Mouse (Mus musculus) heart, embryonic 13.5 days (tissue): ENCODE data around the gene Slc26a8. TPM values are rescaled to one million over a fixed set of nuclear protein-coding genes. Genes with fewer than 3 reads are reported as not detected.
A peak's percentile ranks its signal among the peaks of the same experiment; 100 is the strongest.

Experiments used
- ATAC-seq: fragments of 200-750 bp; cut with Nextera tagmentation; 2 replicates; pipeline ENCODE4 v1.8.0; 2017; ENCODE audit warnings: moderate TSS enrichment; ENCODE audit not compliant: insufficient number of reproducible peaks, low FRiP score, low TSS enrichment; ENCODE audit errors: extremely low read depth
- H3K27ac ChIP-seq: fragments of 300-500 bp; sonication (generic); replicated peaks from 2 replicates; pipeline ENCODE4 v1.5.1; 2015; ENCODE audit warnings: moderate library complexity, mild to moderate bottlenecking, inconsistent platforms
- H3K27me3 ChIP-seq: fragments of 300-500 bp; sonication (generic); replicated peaks from 2 replicates; pipeline ENCODE4 v1.6.1; 2015; ENCODE audit warnings: mild to moderate bottlenecking, inconsistent platforms
- H3K36me3 ChIP-seq: fragments of 300-500 bp; sonication (generic); 2 replicates; pipeline ENCODE4 v1.6.1; 2015; ENCODE audit warnings: mild to moderate bottlenecking, inconsistent platforms
- H3K4me1 ChIP-seq: fragments of 300-500 bp; sonication (generic); 2 replicates; pipeline ENCODE4 v1.6.1; 2015; ENCODE audit warnings: inconsistent platforms
- H3K4me2 ChIP-seq: fragments of 300-500 bp; sonication (generic); 2 replicates; pipeline ENCODE4 v1.6.1; 2015; ENCODE audit warnings: inconsistent platforms, mild to moderate bottlenecking, moderate library complexity
- H3K4me3 ChIP-seq: fragments of 300-500 bp; sonication (generic); 2 replicates; pipeline ENCODE4 v1.5.1; 2015; ENCODE audit warnings: moderate library complexity, mild to moderate bottlenecking, inconsistent platforms
- H3K9ac ChIP-seq: fragments of 300-500 bp; sonication (generic); 2 replicates; pipeline ENCODE4 v1.6.1; 2015; ENCODE audit warnings: inconsistent platforms, mild to moderate bottlenecking, moderate library complexity
- H3K9me3 ChIP-seq: fragments of 300-500 bp; sonication (generic); 2 replicates; pipeline ENCODE4 v1.6.1; 2016; ENCODE audit warnings: inconsistent platforms
- WGBS: fragments of 180-500 bp; shearing (Covaris S2); methylation state at CpG from one replicate; pipeline ENCODE4 v1.1.7; 2015; ENCODE audit warnings: mixed read lengths; 5-methylcytosine and 5-hydroxymethylcytosine counted together
- polyA plus RNA-seq: library from polyadenylated mRNA; unstranded; fragments of >200 nt; fragmentation: Nextera tagmentation; extraction: Ambion mirVana; gene quantifications from 2 replicates; pipeline ENCODE4 v1.2.1, GENCODE M21; 2015

The Slc26a8 gene
- polyA plus RNA-seq, 1 experiment from 2014 or later, result 0.15 TPM

DNA sequence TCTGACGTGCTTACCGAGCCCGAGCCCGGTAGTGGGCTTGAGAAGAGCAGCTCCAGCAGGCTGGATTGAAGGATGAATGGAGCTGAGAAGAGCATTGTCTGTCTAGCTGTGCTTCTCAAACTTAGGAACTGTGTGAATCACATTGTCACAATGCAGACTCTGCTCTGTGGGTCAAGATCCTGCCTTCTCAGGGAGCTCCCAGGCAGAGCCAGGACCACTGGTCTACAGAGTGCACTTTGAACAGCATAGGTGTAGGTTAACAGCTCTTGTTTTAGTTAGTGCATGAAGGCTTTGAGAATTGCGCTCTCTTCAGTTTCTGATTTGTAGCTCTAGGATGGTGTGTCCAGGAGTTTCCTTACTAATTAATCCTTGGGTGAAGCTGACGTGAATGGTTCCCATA is 21.2 kb upstream of the Slc26a8 start:
- Histone ChIP-seq H3K27ac (peak overlapping the region; percentile 69; the same call in 1 of the 2 replicates), H3K4me1 (peaks cover 56% of the 10 kb centered on the region), H3K9me3 (no peaks in the 10 kb centered on the region), H3K27me3 (no peaks in the 10 kb centered on the region), H3K4me3 (no peak overlapping the region), H3K36me3 (peaks cover 29% of the 10 kb centered on the region), H3K9ac (no peak overlapping the region), H3K4me2 (no peak overlapping the region)
- ATAC-seq, result no peak
- WGBS, result 92% methylated on average over 6 of the region's 6 CpGs

DNA sequence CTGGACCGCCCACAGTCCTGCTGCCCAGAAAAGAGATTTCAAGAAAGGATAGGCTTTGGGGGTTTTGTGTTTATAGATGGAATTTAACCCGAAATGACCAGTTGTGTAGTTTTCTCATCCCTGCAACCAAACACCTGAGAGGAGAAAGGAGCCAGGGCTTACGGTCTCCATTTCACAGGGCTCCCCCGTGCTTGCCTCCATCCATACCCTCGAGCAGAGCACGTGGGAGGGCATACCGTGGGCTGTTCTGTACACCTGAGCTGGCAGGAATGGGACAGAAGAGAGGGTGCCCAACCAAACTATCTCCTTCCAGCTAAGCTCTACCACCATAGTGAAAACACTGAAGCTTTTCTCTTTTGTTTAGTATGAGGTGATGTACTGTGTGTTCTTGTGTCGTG is 20.3 kb upstream of the Slc26a8 start:
- Histone ChIP-seq H3K9me3 (no peaks in the 10 kb centered on the region), H3K9ac (no peak overlapping the region)

DNA sequence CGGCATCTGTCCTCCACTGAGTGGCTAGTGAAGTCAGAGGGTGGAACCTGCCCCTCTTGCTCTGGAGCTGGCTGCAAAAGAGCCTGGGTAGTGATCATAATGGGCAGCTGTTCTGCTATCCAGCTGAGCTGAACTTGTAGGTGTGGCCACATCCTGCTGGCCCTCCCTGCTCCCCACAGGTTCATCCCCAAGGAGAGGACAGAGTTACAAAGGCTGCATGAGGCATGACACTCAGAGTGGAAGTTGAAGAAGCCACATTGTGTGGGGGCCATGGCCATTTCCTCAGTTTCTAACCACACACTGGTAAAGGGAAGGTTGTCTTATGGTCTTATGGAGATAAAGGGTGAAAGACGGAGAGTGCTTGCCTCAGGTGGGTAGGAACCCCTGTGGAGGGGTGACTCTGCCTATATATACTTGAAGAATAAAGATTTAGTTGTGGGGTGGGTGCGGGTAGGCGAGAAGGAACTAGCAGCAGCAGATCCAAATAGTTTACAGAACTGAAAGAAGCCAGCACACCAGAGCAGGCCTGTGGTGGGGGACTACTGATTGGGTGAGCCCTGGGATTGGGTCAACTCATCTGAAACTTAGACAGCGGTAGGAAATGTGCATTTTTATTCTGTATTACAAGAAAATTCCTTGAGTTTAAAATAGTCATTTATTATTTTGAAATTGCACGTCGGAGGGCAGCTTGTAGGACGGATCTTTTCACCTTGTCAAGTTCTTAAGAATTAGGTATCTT is 19.7 kb upstream of the Slc26a8 start:
- Histone ChIP-seq H3K9me3 (no peaks in the 10 kb centered on the region), H3K27ac (0 out of 2 replicates have a peak overlapping the region, but pooled peaks have one; percentile 12), H3K9ac (no peak overlapping the region), H3K4me2 (no peak overlapping the region), H3K4me3 (no peak overlapping the region), H3K4me1 (peaks cover 62% of the 10 kb centered on the region), H3K36me3 (peaks cover 16% of the 10 kb centered on the region), H3K27me3 (no peaks in the 10 kb centered on the region)
- ATAC-seq, result no peak
- WGBS, result 80% methylated on average over 8 of the region's 8 CpGs

More for the DNA sequence above, 20.3 kb upstream of the Slc26a8 start:
- Histone ChIP-seq H3K27me3 (no peaks in the 10 kb centered on the region), H3K36me3 (peaks cover 22% of the 10 kb centered on the region), H3K27ac (no peak overlapping the region), H3K4me2 (no peak overlapping the region), H3K4me1 (peaks cover 56% of the 10 kb centered on the region), H3K4me3 (no peak overlapping the region)
- no peak for ATAC-seq
- WGBS, result 85% methylated on average over 8 of the region's 8 CpGs

DNA sequence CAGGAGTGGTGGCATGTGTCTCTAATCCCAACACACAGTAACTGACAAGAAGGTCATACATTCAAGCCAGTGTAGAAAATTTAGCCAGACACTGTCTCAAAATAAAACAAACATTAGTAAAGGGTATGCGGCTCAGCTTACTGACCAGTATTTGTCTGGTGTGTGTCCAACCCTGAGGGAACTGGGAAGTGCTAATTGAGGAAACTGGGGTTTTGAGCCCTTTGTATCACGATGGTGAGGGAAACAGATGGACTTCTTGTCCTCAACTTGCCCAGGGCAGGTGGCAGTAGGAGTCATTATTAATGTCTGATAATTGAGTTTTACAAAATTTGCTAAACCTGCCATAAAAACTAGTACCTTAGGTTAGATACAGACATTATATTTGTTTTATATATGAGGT is 19.0 kb upstream of the Slc26a8 start:
- no peak overlapping the region for H3K4me2 ChIP-seq
- no peak for ATAC-seq
- H3K9ac ChIP-seq, result no peak overlapping the region
- 50% methylated on average over 2 of the region's 2 CpGs for WGBS
- no peaks in the 10 kb centered on the region for H3K27me3 ChIP-seq
- peaks cover 62% of the 10 kb centered on the region for H3K4me1 ChIP-seq
- H3K36me3 ChIP-seq, result peaks cover 9% of the 10 kb centered on the region
- H3K4me3 ChIP-seq, result no peak overlapping the region
- H3K27ac ChIP-seq, result no peak overlapping the region
- H3K9me3 ChIP-seq, result no peaks in the 10 kb centered on the region

DNA sequence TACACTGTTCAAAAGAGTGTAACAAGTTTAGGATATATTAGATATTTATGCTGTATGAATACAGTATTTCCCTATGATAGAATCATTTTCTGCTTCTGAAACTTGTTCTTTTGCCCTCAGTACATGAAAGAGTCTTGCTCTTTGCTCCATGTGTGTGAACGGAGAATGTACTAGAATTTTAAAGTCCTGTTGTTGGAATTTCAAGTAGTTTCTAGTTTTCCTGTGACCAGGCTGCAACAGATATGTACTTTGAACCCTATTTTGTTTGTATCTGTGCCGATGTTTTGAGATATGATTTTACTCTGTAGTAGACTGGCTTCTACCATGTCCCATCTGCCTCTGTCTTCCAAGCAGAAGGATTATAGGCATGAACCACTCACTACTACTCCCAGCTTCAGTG is 17.8 kb upstream of the Slc26a8 start:
- Histone ChIP-seq H3K4me1 (peaks cover 65% of the 10 kb centered on the region), H3K4me2 (no peak overlapping the region), H3K36me3 (peaks cover 3% of the 10 kb centered on the region; the same call in 1 of the 2 replicates), H3K9ac (no peak overlapping the region), H3K9me3 (no peaks in the 10 kb centered on the region), H3K4me3 (no peak overlapping the region), H3K27me3 (no peaks in the 10 kb centered on the region), H3K27ac (no peak overlapping the region)
- no peak for ATAC-seq
- 86% methylated on average over 2 of the region's 2 CpGs for WGBS

DNA sequence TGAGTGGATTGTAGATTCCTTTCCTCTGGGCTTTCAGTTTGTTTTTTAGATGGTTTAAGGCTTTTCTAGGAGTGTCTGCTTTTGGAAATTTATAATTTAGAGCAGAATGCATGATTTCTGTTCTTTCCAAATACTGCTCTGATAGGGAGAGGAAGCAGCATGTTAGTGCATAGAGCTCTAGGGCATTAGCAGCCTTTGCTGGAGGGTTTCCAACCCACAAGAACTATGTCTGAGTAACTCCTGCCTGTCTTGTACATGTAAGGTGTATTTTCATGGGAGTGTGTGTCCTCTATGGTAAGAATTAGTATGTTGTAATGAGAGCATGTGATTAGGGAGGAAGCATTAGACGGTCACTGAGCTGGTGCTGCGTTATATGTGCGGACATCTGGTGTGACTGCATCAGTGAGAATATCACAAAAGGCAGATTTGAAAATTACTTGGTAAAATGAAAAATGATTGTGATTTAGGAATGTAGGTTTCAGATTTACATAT is 17.1 kb upstream of the Slc26a8 start:
- H3K4me1 ChIP-seq, result peaks cover 65% of the 10 kb centered on the region
- WGBS, result 90% methylated on average over 3 of the region's 3 CpGs
- H3K4me2 ChIP-seq, result no peak overlapping the region
- H3K36me3 ChIP-seq, result peaks cover 3% of the 10 kb centered on the region; the same call in 1 of the 2 replicates
- H3K27ac ChIP-seq, result no peak overlapping the region
- H3K4me3 ChIP-seq, result no peak overlapping the region
- no peaks in the 10 kb centered on the region for H3K9me3 ChIP-seq
- H3K27me3 ChIP-seq, result no peaks in the 10 kb centered on the region
- no peak overlapping the region for H3K9ac ChIP-seq
- no peak for ATAC-seq

DNA sequence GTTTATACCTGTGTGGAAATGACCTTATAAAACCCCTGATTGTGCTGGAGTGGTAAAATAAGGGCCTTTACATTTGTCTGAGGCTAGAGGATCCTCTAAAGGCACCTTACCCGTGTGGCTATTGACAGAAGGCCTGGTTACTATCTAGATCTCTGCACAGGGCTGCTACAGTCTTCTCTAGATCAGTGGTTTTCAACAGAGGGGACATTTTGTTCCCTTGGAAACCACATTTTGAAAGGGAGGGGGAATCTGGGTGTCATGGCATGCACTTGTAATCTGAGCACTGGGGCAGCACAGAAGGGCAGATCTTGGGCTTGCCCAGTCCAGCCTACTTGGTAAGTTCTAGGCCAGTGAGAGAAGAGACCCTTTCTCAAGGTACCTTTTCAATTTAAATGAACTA is 16.7 kb upstream of the Slc26a8 start:
- no peak overlapping the region for H3K27ac ChIP-seq
- no peaks in the 10 kb centered on the region for H3K9me3 ChIP-seq
- WGBS, result 22% methylated on average over 1 of the region's 1 CpGs
- no peak overlapping the region for H3K9ac ChIP-seq
- no peak for ATAC-seq
- H3K4me2 ChIP-seq, result no peak overlapping the region
- H3K4me1 ChIP-seq, result peaks cover 65% of the 10 kb centered on the region
- no peak overlapping the region for H3K4me3 ChIP-seq
- no peaks in the 10 kb centered on the region for H3K27me3 ChIP-seq
- H3K36me3 ChIP-seq, result peaks cover 3% of the 10 kb centered on the region; the same call in 1 of the 2 replicates

DNA sequence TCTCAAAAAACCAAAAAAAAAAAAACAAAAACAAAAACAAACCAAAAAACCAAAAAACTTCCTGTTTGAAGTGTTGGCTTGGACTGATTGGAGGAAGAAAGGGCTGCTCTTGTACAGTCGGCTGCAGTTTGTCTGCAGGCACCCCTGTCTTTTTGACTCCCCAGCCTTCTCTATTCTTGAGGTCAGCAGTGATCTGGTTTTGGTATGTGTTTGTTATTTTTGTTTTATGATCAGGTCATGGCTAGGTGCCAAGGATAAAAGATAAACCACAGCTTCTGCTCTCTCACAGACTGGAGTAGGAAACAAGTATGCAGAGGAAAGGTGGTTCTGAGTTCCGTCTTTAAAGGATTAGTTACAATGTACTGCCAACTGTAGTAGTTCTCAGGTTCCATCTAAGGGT is 12.6 kb upstream of the Slc26a8 start:
- Histone ChIP-seq H3K9ac (no peak overlapping the region), H3K36me3 (peaks cover 6% of the 10 kb centered on the region; the same call in 1 of the 2 replicates), H3K27me3 (no peaks in the 10 kb centered on the region), H3K4me1 (peaks cover 65% of the 10 kb centered on the region), H3K4me2 (no peak overlapping the region), H3K4me3 (no peak overlapping the region), H3K27ac (peak overlapping the region; percentile 62), H3K9me3 (no peaks in the 10 kb centered on the region)
- no peak for ATAC-seq
- 36% methylated on average over 2 of the region's 2 CpGs for WGBS

DNA sequence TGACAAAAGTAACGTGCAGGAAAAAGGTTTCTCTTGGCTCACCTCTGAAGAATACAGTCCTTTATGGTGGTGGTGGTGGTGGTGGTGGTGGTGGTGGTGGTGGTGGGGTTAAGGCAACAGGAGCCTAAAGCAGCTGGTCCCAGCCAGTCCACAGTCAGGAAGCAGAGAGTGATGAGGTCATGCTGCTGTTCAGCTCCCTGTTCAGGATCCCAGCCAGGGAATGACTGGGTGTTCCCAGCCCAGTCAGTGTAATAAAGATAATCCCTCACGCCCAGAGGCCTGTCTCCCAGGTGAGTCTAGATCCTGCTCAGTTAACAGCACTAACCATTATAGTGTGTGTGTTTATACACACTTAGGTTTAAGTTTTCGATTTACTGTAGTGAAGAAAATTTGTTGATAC is 11.7 kb upstream of the Slc26a8 start:
- no peak for ATAC-seq
- no peak overlapping the region for H3K4me2 ChIP-seq
- 75% methylated on average over 3 of the region's 3 CpGs for WGBS
- peak overlapping the region; percentile 62; the same call in 1 of the 2 replicates for H3K27ac ChIP-seq
- H3K36me3 ChIP-seq, result peaks cover 6% of the 10 kb centered on the region; the same call in 1 of the 2 replicates
- peaks cover 67% of the 10 kb centered on the region for H3K4me1 ChIP-seq
- no peaks in the 10 kb centered on the region for H3K9me3 ChIP-seq
- H3K4me3 ChIP-seq, result no peak overlapping the region
- no peak overlapping the region for H3K9ac ChIP-seq
- H3K27me3 ChIP-seq, result no peaks in the 10 kb centered on the region

DNA sequence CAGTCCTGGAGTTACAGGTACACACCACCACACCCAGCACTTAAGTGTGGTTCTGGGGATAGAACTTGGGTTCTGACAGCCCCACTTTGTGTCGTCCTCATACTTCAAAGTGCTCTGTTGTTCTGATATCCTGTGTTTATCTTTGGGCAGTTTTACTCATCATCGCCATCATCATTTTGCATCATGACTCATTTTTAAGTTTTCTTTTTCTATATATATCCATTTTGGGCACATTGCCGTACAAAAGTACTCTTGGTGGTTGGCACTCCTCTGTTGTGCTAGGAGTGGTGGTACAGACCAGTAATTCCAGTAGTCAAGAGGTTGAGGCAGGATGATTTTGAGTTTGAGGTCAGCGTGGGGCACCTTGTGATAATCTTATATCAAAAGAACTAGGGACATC is 11.1 kb upstream of the Slc26a8 start:
- Histone ChIP-seq H3K4me3 (no peak overlapping the region), H3K9me3 (no peaks in the 10 kb centered on the region), H3K4me2 (no peak overlapping the region), H3K4me1 (peaks cover 69% of the 10 kb centered on the region), H3K36me3 (peaks cover 6% of the 10 kb centered on the region; the same call in 1 of the 2 replicates), H3K27me3 (no peaks in the 10 kb centered on the region), H3K27ac (no peak overlapping the region), H3K9ac (no peak overlapping the region)
- WGBS, result 85% methylated on average over 4 of the region's 4 CpGs
- ATAC-seq, result no peak

DNA sequence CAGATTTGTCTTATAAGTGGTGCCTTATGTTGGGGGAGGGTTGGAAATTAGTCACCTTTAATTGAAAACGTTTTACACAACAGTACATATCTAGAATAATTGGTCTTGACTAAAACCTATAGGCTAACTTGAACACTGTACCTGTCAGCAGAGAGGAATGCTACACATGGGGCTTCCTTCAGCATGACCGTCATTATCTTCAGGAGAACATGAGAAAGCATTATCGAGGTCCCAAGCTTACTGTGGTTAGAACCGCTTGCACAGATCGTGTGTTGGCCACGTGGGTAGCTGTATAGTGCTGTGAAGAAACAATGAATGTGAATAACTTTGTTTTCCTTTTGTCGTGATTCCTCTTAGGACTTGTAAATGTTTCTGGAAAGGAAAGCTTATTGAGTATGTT is 9.8 kb upstream of the Slc26a8 start:
- Histone ChIP-seq H3K36me3 (0 out of 2 replicates have a peak, but pooled peaks cover 3% of the 10 kb centered on the region), H3K27ac (no peak overlapping the region), H3K4me1 (peaks cover 75% of the 10 kb centered on the region), H3K27me3 (no peaks in the 10 kb centered on the region), H3K9me3 (no peaks in the 10 kb centered on the region), H3K4me3 (no peak overlapping the region), H3K4me2 (no peak overlapping the region), H3K9ac (no peak overlapping the region)
- ATAC-seq, result no peak
- WGBS, result 69% methylated on average over 7 of the region's 7 CpGs

DNA sequence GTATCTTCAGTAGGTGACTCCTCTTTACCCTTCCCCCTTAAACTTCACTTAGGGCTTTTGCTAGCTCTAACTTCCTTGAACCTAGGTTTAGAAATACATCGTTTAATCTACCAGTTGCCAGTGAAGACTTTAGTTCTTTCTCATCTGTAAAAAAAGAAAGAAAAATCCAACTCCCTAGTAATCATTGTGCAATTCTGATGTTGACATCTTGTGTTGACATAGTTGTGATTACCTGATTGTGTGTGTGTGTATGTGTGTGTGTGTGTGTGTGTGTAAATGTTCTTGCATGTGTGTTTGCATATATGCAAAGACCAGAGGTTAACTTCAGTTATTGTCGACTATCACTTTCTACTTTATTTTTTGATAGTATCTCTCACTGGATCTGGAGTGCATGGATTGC is 8.6 kb upstream of the Slc26a8 start:
- H3K27me3 ChIP-seq, result no peaks in the 10 kb centered on the region
- no peaks in the 10 kb centered on the region for H3K9me3 ChIP-seq
- no peak overlapping the region for H3K9ac ChIP-seq
- H3K4me2 ChIP-seq, result no peak overlapping the region
- H3K4me3 ChIP-seq, result no peak overlapping the region
- H3K36me3 ChIP-seq, result 0 out of 2 replicates have a peak, but pooled peaks cover 3% of the 10 kb centered on the region
- H3K27ac ChIP-seq, result no peak overlapping the region
- peaks cover 83% of the 10 kb centered on the region for H3K4me1 ChIP-seq
- no peak for ATAC-seq
- 86% methylated on average over 2 of the region's 2 CpGs for WGBS
